Mouse (Mus musculus) hindbrain, postnatal 0 days (tissue): ENCODE measurements around the gene Pakap. TPM values are rescaled to one million over a fixed set of nuclear protein-coding genes. Genes with fewer than 3 reads are reported as not detected.

Source experiments
- ATAC-seq: fragments of 200-750 bp; cut with Nextera tagmentation; 2 replicates; pipeline ENCODE4 v1.8.0; 2017; ENCODE audit warnings: mild to moderate bottlenecking, moderate TSS enrichment, moderate library complexity
- DNase-seq: peaks from one replicate; pipeline ENCODE4 v3.0.0-alpha.2; 2015; ENCODE audit warnings: low spot score
- H3K27ac ChIP-seq: fragments of 300-500 bp; sonication (generic); 2 replicates; pipeline ENCODE4 v1.5.1; 2014; ENCODE audit warnings: mild to moderate bottlenecking
- H3K27me3 ChIP-seq: fragments of 300-500 bp; sonication (generic); 2 replicates; pipeline ENCODE4 v1.6.1; 2014; ENCODE audit warnings: low read length, mixed read lengths; ENCODE audit not compliant: insufficient read depth
- H3K36me3 ChIP-seq: fragments of 300-500 bp; sonication (generic); 2 replicates; pipeline ENCODE4 v1.6.1; 2014; ENCODE audit warnings: low read length, mixed read lengths; ENCODE audit not compliant: insufficient read depth
- H3K4me1 ChIP-seq: fragments of 300-500 bp; sonication (generic); 2 replicates; pipeline ENCODE4 v1.6.1; 2014; ENCODE audit warnings: antibody characterized with exemption, low read length, mixed read lengths; ENCODE audit not compliant: insufficient read depth
- H3K4me2 ChIP-seq: fragments of 300-500 bp; sonication (generic); 2 replicates; pipeline ENCODE4 v1.6.1; 2014; ENCODE audit warnings: low read depth, mild to moderate bottlenecking, low read length, moderate library complexity, mixed read lengths
- H3K4me3 ChIP-seq: fragments of 300-500 bp; sonication (generic); 2 replicates; pipeline ENCODE4 v1.5.1; 2014; ENCODE audit warnings: low read length
- H3K9ac ChIP-seq: fragments of 300-500 bp; sonication (generic); replicated peaks from 2 replicates; pipeline ENCODE4 v1.6.1; 2014; ENCODE audit warnings: mild to moderate bottlenecking, low read length, moderate library complexity, mixed read lengths
- H3K9me3 ChIP-seq: fragments of 300-500 bp; sonication (generic); 2 replicates; pipeline ENCODE4 v1.6.1; 2016; ENCODE audit warnings: low read length, mixed read lengths
- CTCF ChIP-seq: IDR thresholded peaks from 2 replicates; pipeline ENCODE4 v1.5.1; 2016; ENCODE audit warnings: antibody characterized with exemption, control low read depth, low read depth
- WGBS: fragments of 180-500 bp; shearing (Covaris S2); extraction: QIAGEN DNeasy Blood & Tissue Kit; methylation state at CpG from one replicate; pipeline ENCODE4 v1.1.7; 2014; 5-methylcytosine and 5-hydroxymethylcytosine counted together
- polyA plus RNA-seq: library from polyadenylated mRNA; unstranded; fragments of >200 nt; fragmentation: Nextera tagmentation; extraction: Ambion mirVana; gene quantifications from 2 replicates; pipeline ENCODE4 v1.2.1, GENCODE M21; 2015
- total RNA-seq: library from RNA; depleted of rRNA; stranded (reverse); fragments of >200 nt; gene quantifications from 2 replicates; pipeline ENCODE4 v1.2.3, GENCODE M21; 2014; rRNA removed

Gene Pakap
- total RNA-seq (7.5 and 9.7 TPM in 2 replicates), polyA plus RNA-seq (13.1 and 14.3 TPM in 2 replicates)

GRCm38 (mm10) chr4:57567666-57568206 is at the start of gene Pakap:
Pakap (plus strand) TSS chr4:57568179.
- H3K4me1 ChIP-seq: peaks cover 9% of the 10 kb centered on the region
- no peak for TF ChIP-seq CTCF
- H3K27ac ChIP-seq: peak within 1 kb of the TSS; percentile 80
- no peaks in the 10 kb centered on the region for H3K9me3 ChIP-seq
- DNase-seq (peak; percentile 74), ATAC-seq (peak; percentile 87)
- under 1% methylated on average over 49 of the region's 51 CpGs for WGBS
- peak within 1 kb of the TSS; percentile 93 for H3K4me2 ChIP-seq
- H3K9ac ChIP-seq: peak within 1 kb of the TSS; percentile 69
- peak within 1 kb of the TSS; percentile 52 for H3K4me3 ChIP-seq
- H3K36me3 ChIP-seq: no peaks in the 10 kb centered on the region
- H3K27me3 ChIP-seq: no peaks in the 10 kb centered on the region

- no peak for TF ChIP-seq CTCF
- H3K9ac ChIP-seq: no peak overlapping the region
- H3K27me3 ChIP-seq: no peaks in the 10 kb centered on the region
- H3K27ac ChIP-seq: no peak overlapping the region
- H3K4me1 ChIP-seq: 0 out of 2 replicates have a peak, but pooled peaks cover 3% of the 10 kb centered on the region
- ATAC-seq (no peak), DNase-seq (no peak)
- no peak overlapping the region for H3K4me2 ChIP-seq
- H3K9me3 ChIP-seq: no peaks in the 10 kb centered on the region
- 89% methylated on average over 15 of the region's 15 CpGs for WGBS
- H3K4me3 ChIP-seq: no peak overlapping the region
- H3K36me3 ChIP-seq: no peaks in the 10 kb centered on the region
Observed at GRCm38 (mm10) chr4:57523456-57523855, 44.5 kb upstream of the Pakap start.

GRCm38 (mm10) chr4:57524461-57524860 is 43.5 kb upstream of the Pakap start:
- no peaks in the 10 kb centered on the region for H3K36me3 ChIP-seq
- ATAC-seq (no peak), DNase-seq (peak; percentile 15)
- H3K9ac ChIP-seq: no peak overlapping the region
- H3K4me1 ChIP-seq: 0 out of 2 replicates have a peak, but pooled peaks cover 3% of the 10 kb centered on the region
- H3K9me3 ChIP-seq: no peaks in the 10 kb centered on the region
- no peak for TF ChIP-seq CTCF
- H3K27me3 ChIP-seq: no peaks in the 10 kb centered on the region
- no peak overlapping the region for H3K27ac ChIP-seq
- WGBS: 44% methylated on average over 3 of the region's 3 CpGs
- H3K4me3 ChIP-seq: no peak overlapping the region
- no peak overlapping the region for H3K4me2 ChIP-seq

DNA sequence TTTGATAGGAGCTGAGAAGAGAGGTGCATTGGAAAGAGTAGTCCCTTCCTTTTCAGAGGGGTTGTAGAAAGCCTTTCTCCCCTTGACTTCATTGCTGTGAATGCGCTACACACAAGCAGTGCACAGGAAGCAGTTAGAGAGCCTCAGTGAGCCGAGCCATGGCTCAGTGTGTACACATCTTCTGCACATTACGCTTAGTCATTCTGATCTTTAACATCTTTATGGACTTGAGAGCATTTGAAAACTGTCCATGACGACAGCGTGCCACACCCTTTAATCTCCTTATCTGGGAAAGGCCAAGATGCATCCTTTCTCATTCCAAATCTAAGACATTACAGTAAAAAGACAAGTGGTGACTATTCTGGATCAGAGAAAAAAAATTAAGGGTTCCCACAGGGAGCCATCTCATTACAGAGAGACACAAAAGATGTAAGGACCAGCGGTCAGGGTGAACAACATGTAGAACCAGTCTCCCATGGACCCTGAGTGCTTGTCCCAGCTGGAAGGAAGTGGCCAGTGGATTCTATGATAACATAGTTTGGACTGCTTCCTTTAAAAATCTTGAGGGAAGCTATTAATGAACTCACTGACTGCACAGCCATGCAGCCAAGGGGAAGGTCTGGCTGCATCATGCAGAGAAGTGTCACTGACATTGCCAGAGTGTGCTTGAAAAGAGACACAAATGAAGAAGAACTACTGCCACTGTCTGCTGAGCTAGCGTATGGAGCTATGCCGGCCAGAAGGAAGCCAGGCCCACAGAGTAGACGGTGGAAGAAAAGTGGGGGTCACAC is 42.6 kb upstream of the Pakap start:
- Histone ChIP-seq H3K9ac (no peak overlapping the region), H3K27ac (no peak overlapping the region), H3K4me1 (0 out of 2 replicates have a peak, but pooled peaks cover 3% of the 10 kb centered on the region), H3K36me3 (no peaks in the 10 kb centered on the region), H3K27me3 (no peaks in the 10 kb centered on the region), H3K4me3 (no peak overlapping the region), H3K9me3 (no peaks in the 10 kb centered on the region), H3K4me2 (no peak overlapping the region)
- no peak for TF ChIP-seq CTCF
- no peak for ATAC-seq
- DNase-seq: no peak
- 74% methylated on average over 9 of the region's 9 CpGs for WGBS

GRCm38 (mm10) chr4:57528296-57528695 is 39.7 kb upstream of the Pakap start:
- Histone ChIP-seq H3K4me1 (0 out of 2 replicates have a peak, but pooled peaks cover 3% of the 10 kb centered on the region), H3K27me3 (no peaks in the 10 kb centered on the region), H3K9ac (no peak overlapping the region), H3K4me2 (no peak overlapping the region), H3K4me3 (no peak overlapping the region), H3K36me3 (no peaks in the 10 kb centered on the region), H3K27ac (no peak overlapping the region), H3K9me3 (no peaks in the 10 kb centered on the region)
- no peak for DNase-seq
- no peak for TF ChIP-seq CTCF
- ATAC-seq: no peak

- WGBS: 82% methylated on average over 6 of the region's 6 CpGs
- ATAC-seq: no peak
Observed at GRCm38 (mm10) chr4:57533686-57534085, 34.3 kb upstream of the Pakap start.

DNA sequence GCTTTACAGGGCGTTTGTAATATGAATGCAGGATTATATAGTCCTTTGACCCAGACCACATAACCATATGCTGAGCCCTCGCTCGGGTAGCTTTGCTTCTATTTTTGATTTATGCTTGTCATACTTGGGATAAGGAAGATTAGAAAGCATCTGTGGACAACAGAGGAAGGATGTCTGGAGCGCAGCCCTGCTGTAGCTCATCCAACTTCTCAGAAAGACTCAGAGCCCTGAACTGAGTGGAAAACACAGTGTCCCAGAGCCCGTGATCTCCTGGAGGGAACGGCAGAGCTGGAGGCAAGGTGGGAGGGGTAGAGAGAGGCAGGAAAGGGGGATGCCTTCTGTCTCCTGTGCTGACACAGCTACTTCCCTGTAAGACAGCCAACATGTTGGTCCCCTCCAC is 33.7 kb upstream of the Pakap start:
- H3K27me3 ChIP-seq: no peaks in the 10 kb centered on the region
- no peak overlapping the region for H3K9ac ChIP-seq
- no peak for ATAC-seq
- no peaks in the 10 kb centered on the region for H3K36me3 ChIP-seq
- no peaks in the 10 kb centered on the region for H3K4me1 ChIP-seq
- WGBS: 77% methylated on average over 6 of the region's 6 CpGs
- no peak overlapping the region for H3K27ac ChIP-seq
- no peak for TF ChIP-seq CTCF
- no peak for DNase-seq
- no peak overlapping the region for H3K4me2 ChIP-seq
- H3K4me3 ChIP-seq: no peak overlapping the region
- no peaks in the 10 kb centered on the region for H3K9me3 ChIP-seq

More at GRCm38 (mm10) chr4:57533686-57534085, 34.3 kb upstream of the Pakap start:
- Histone ChIP-seq H3K36me3 (no peaks in the 10 kb centered on the region), H3K27me3 (no peaks in the 10 kb centered on the region), H3K4me3 (no peak overlapping the region), H3K4me2 (no peak overlapping the region), H3K27ac (no peak overlapping the region), H3K4me1 (no peaks in the 10 kb centered on the region), H3K9me3 (no peaks in the 10 kb centered on the region), H3K9ac (no peak overlapping the region)
- no peak for DNase-seq
- no peak for TF ChIP-seq CTCF
